Mouse (Mus musculus): ENCODE results near the gene Zbtb32. TPM values are rescaled to one million over a fixed set of nuclear protein-coding genes. Genes with fewer than 3 reads are reported as not detected.

Gene Zbtb32
- polyA plus RNA-seq, 1 experiment: 0.20 TPM

DNA sequence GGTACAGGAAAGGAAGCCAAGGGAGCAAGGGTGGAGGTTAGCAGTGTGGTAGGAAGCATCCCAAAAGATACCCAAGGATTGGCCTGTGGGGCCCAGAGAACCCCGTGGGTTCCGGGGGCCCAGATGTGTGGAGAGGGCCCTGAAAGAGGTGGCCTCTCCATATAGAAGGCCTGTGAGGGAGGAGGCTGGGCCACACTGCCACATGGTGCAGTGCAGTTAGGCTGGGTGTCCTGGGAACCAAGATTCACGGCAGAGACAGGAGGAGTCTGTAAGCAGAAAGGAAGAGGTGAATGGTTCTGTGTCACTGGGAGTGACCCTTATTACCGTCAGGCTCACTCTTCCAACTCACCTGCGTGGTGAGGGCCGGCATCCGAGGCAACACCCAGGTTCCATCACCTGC, 58.1 kb downstream of the Zbtb32 start:
- TF ChIP-seq GATA1 (IDR thresholded peaks at IDR 0.05; ENCODE audit: low read length) (no peak), TAL1 (IDR thresholded peaks at IDR 0.05; ENCODE audit: low read length) (no peak)
- Histone ChIP-seq H3K9me3 (ENCODE audit: control insufficient read depth, low read length) (no peaks in the 10 kb centered on the region), H3K36me3 (ENCODE audit: control insufficient read depth) (peaks cover 52% of the 10 kb centered on the region), H3K4me3 (replicated peaks) (no peak overlapping the region), H3K4me1 (ENCODE audit: control insufficient read depth) (peaks cover 26% of the 10 kb centered on the region), H3K27me3 (ENCODE audit: control insufficient read depth) (no peaks in the 10 kb centered on the region)

Other genes with a start within 250 kb of the Zbtb32 start
- 0.05 TPM in 1 of 2 replicates, not detected in the other for gene Lrfn3, start 236.1 kb downstream of the Zbtb32 start, polyA plus RNA-seq (2012)
- 0.91 and 1.6 TPM in 2 replicates for gene Tyrobp, start 185.1 kb downstream of the Zbtb32 start, polyA plus RNA-seq (2012)
- gene Hcst, start 179.1 kb downstream of the Zbtb32 start, polyA plus RNA-seq (2012): not detected in 2 replicates
- gene Nfkbid, start 177.2 kb downstream of the Zbtb32 start, polyA plus RNA-seq (2012): 0.23 and 0.30 TPM in 2 replicates
- 0.13 and 0.33 TPM in 2 replicates for gene Aplp1, start 153.4 kb downstream of the Zbtb32 start, polyA plus RNA-seq (2012)
- 0.02 and 0.05 TPM in 2 replicates for gene Kirrel2, start 141.2 kb downstream of the Zbtb32 start, polyA plus RNA-seq (2012)
- not detected in 2 replicates for gene Nphs1, start 140.6 kb downstream of the Zbtb32 start, polyA plus RNA-seq (2012)
- 0.11 and 0.36 TPM in 2 replicates for gene Prodh2, start 105.3 kb downstream of the Zbtb32 start, polyA plus RNA-seq (2012)
- gene Arhgap33, start 63.8 kb downstream of the Zbtb32 start, polyA plus RNA-seq (2012): 11.7 and 13.0 TPM in 2 replicates
- gene Hspb6, start 46.7 kb downstream of the Zbtb32 start, polyA plus RNA-seq (2012): 3.7 and 6.8 TPM in 2 replicates
- 1.9 and 2.3 TPM in 2 replicates for gene Proser3, start 46.6 kb downstream of the Zbtb32 start, polyA plus RNA-seq (2012)
- 14.5 and 17.0 TPM in 2 replicates for gene Lin37, start 39.1 kb downstream of the Zbtb32 start, polyA plus RNA-seq (2012)
- 5.6 and 7.7 TPM in 2 replicates for gene U2af1l4, start 35.6 kb downstream of the Zbtb32 start, polyA plus RNA-seq (2012)
- gene Gm49396, start 35.6 kb downstream of the Zbtb32 start, polyA plus RNA-seq (2012): 0.15 and 0.18 TPM in 2 replicates
- 8.0 and 8.9 TPM in 2 replicates for gene Psenen, start 35.3 kb downstream of the Zbtb32 start, polyA plus RNA-seq (2012)
- 0.61 and 1.5 TPM in 2 replicates for gene Igflr1, start 33.5 kb downstream of the Zbtb32 start, polyA plus RNA-seq (2012)
- 5.2 and 6.8 TPM in 2 replicates for gene Kmt2b, start 10.2 kb downstream of the Zbtb32 start, polyA plus RNA-seq (2012)
- 0.10 and 0.14 TPM in 2 replicates for gene Upk1a, start 13.9 kb upstream of the Zbtb32 start, polyA plus RNA-seq (2012)
- gene Cox6b1, start 27.2 kb upstream of the Zbtb32 start, polyA plus RNA-seq (2012): 15.7 and 23.9 TPM in 2 replicates
- not detected in 2 replicates for gene Etv2, start 36.9 kb upstream of the Zbtb32 start, polyA plus RNA-seq (2012)
- gene Rbm42, start 51.4 kb upstream of the Zbtb32 start, polyA plus RNA-seq (2012): 22.7 and 23.2 TPM in 2 replicates
- gene Haus5, start 66.1 kb upstream of the Zbtb32 start, polyA plus RNA-seq (2012): 2.9 and 5.4 TPM in 2 replicates
- gene Pmis2, start 72.7 kb upstream of the Zbtb32 start, polyA plus RNA-seq (2012): not detected in 2 replicates
- gene 2200002J24Rik, start 100.0 kb upstream of the Zbtb32 start, polyA plus RNA-seq (2012): not detected in 2 replicates
- gene Atp4a, start 113.3 kb upstream of the Zbtb32 start, polyA plus RNA-seq (2012): not detected in 2 replicates
- gene Tmem147, start 130.6 kb upstream of the Zbtb32 start, polyA plus RNA-seq (2012): 1.3 and 1.6 TPM in 2 replicates
- gene Gapdhs, start 144.8 kb upstream of the Zbtb32 start, polyA plus RNA-seq (2012): not detected in 2 replicates
- 0.15 TPM in 1 of 2 replicates, not detected in the other for gene Sbsn, start 152.6 kb upstream of the Zbtb32 start, polyA plus RNA-seq (2012)
- not detected in 2 replicates for gene Dmkn, start 164.8 kb upstream of the Zbtb32 start, polyA plus RNA-seq (2012)
- not detected in 2 replicates for gene Krtdap, start 189.0 kb upstream of the Zbtb32 start, polyA plus RNA-seq (2012)
- 0.08 TPM in 1 of 2 replicates, not detected in the other for gene Ffar2, start 224.9 kb upstream of the Zbtb32 start, polyA plus RNA-seq (2012)